Mouse (Mus musculus) midbrain, embryonic 14.5 days (tissue): Measurements from ENCODE around the gene Paip2b. TPM values are rescaled to one million over a fixed set of nuclear protein-coding genes. Genes with fewer than 3 reads are reported as not detected.
"Not testable (repeated sequence)": the region's sequence is repeated elsewhere in the genome, so short reads cannot be mapped to it uniquely, and the experiment has no call there.

Source experiments
- ATAC-seq: fragments of 200-750 bp; cut with Nextera tagmentation; 2 replicates; pipeline ENCODE4 v1.8.0; 2017; ENCODE audit warnings: moderate number of reproducible peaks, moderate library complexity; ENCODE audit not compliant: low FRiP score, low TSS enrichment
- DNase-seq: peaks from one replicate; pipeline ENCODE4 v3.0.0-alpha.2; 2015
- H3K27ac ChIP-seq: fragments of 300-500 bp; sonication (generic); replicated peaks from 2 replicates; pipeline ENCODE4 v1.5.1; 2014; ENCODE audit warnings: mild to moderate bottlenecking, low read depth, low read length, moderate library complexity
- H3K27me3 ChIP-seq: fragments of 300-500 bp; sonication (generic); 2 replicates; pipeline ENCODE4 v1.6.1; 2014; ENCODE audit warnings: low read length, control low read depth, mixed read lengths; ENCODE audit not compliant: control insufficient read depth, insufficient read depth
- H3K36me3 ChIP-seq: fragments of 300-500 bp; sonication (generic); 2 replicates; pipeline ENCODE4 v1.6.1; 2014; ENCODE audit warnings: low read length, control low read depth; ENCODE audit not compliant: control insufficient read depth, insufficient read depth
- H3K4me1 ChIP-seq: fragments of 300-500 bp; sonication (generic); 2 replicates; pipeline ENCODE4 v1.6.1; 2014; ENCODE audit warnings: mild to moderate bottlenecking, antibody characterized with exemption, low read length, control low read depth; ENCODE audit not compliant: control insufficient read depth, insufficient read depth
- H3K4me2 ChIP-seq: fragments of 300-500 bp; sonication (generic); 2 replicates; pipeline ENCODE4 v1.6.1; 2014; ENCODE audit warnings: mild to moderate bottlenecking, low read length, moderate library complexity
- H3K4me3 ChIP-seq: fragments of 300-500 bp; sonication (generic); replicated peaks from 2 replicates; pipeline ENCODE4 v1.5.1; 2014; ENCODE audit warnings: low read depth, low read length
- H3K9ac ChIP-seq: fragments of 300-500 bp; sonication (generic); replicated peaks from 2 replicates; pipeline ENCODE4 v1.6.1; 2014; ENCODE audit warnings: mild to moderate bottlenecking, low read length, moderate library complexity
- H3K9me3 ChIP-seq: fragments of 300-500 bp; sonication (generic); 2 replicates; pipeline ENCODE4 v1.6.1; 2016; ENCODE audit warnings: low read length, control low read depth, mixed read lengths; ENCODE audit not compliant: control insufficient read depth
- WGBS: fragments of 180-500 bp; shearing (Covaris S2); extraction: QIAGEN DNeasy Blood & Tissue Kit; methylation state at CpG from one replicate; pipeline ENCODE4 v1.1.7; 2014; 5-methylcytosine and 5-hydroxymethylcytosine counted together
- polyA plus RNA-seq: library from polyadenylated mRNA; unstranded; fragments of >200 nt; fragmentation: Nextera tagmentation; extraction: Ambion mirVana; gene quantifications from 2 replicates; pipeline ENCODE4 v1.2.1, GENCODE M21; 2014

Gene Paip2b
- polyA plus RNA-seq, 1 experiment from 2014 or later = 25.7 TPM

- no peak overlapping the region for H3K9ac ChIP-seq
- H3K27me3 ChIP-seq = no peaks in the 10 kb centered on the region
- H3K36me3 ChIP-seq = no peaks in the 10 kb centered on the region
- WGBS = 78% methylated on average over 4 of the region's 4 CpGs
- H3K9me3 ChIP-seq = no peaks in the 10 kb centered on the region
- H3K27ac ChIP-seq = no peak overlapping the region
- no peak for DNase-seq
- peaks cover 6% of the 10 kb centered on the region for H3K4me1 ChIP-seq
- H3K4me2 ChIP-seq = no peak overlapping the region
- H3K4me3 ChIP-seq = no peak overlapping the region
- ATAC-seq = no peak
Observed at GRCm38 (mm10) chr6:83791251-83791890, 40.2 kb downstream of the Paip2b start.

- H3K9me3 ChIP-seq, H3K36me3 ChIP-seq, H3K27me3 ChIP-seq, H3K4me1 ChIP-seq, H3K4me2 ChIP-seq, H3K4me3 ChIP-seq, H3K9ac ChIP-seq, ATAC-seq, H3K27ac ChIP-seq, DNase-seq: not testable (repeated sequence)
- WGBS = 84% methylated on average over 5 of the region's 5 CpGs
Observed at GRCm38 (mm10) chr6:83790533-83790932, 41.0 kb downstream of the Paip2b start.

GRCm38 (mm10) chr6:83788554-83788953 lies 43.0 kb downstream of the Paip2b start:
- Histone ChIP-seq H3K4me2 (no peak overlapping the region), H3K36me3 (no peaks in the 10 kb centered on the region)
- 39% methylated on average over 7 of the region's 7 CpGs for WGBS

GRCm38 (mm10) chr6:83786426-83786825 lies 45.1 kb downstream of the Paip2b start:
- no peak for DNase-seq
- Histone ChIP-seq H3K4me2 (no peak overlapping the region), H3K27ac (no peak overlapping the region), H3K36me3 (no peaks in the 10 kb centered on the region), H3K27me3 (no peaks in the 10 kb centered on the region), H3K9ac (no peak overlapping the region), H3K9me3 (no peaks in the 10 kb centered on the region), H3K4me3 (no peak overlapping the region), H3K4me1 (no peaks in the 10 kb centered on the region)
- WGBS = 81% methylated on average over 3 of the region's 3 CpGs
- no peak for ATAC-seq

More at GRCm38 (mm10) chr6:83788554-83788953, 43.0 kb downstream of the Paip2b start:
- Histone ChIP-seq H3K9me3 (no peaks in the 10 kb centered on the region), H3K9ac (no peak overlapping the region), H3K27me3 (no peaks in the 10 kb centered on the region), H3K4me1 (no peaks in the 10 kb centered on the region), H3K4me3 (no peak overlapping the region), H3K27ac (no peak overlapping the region)
- no peak for DNase-seq
- no peak for ATAC-seq

- Histone ChIP-seq H3K36me3 (no peaks in the 10 kb centered on the region), H3K9ac (no peak overlapping the region), H3K4me1 (peaks cover 14% of the 10 kb centered on the region), H3K4me2 (no peak overlapping the region), H3K4me3 (no peak overlapping the region), H3K27ac (no peak overlapping the region), H3K27me3 (no peaks in the 10 kb centered on the region), H3K9me3 (no peaks in the 10 kb centered on the region)
- DNase-seq (peak; percentile 71), ATAC-seq (no peak)
- WGBS = 10% methylated on average over 5 of the region's 5 CpGs
Observed at GRCm38 (mm10) chr6:83779026-83779425, 52.5 kb downstream of the Paip2b start.

- no peak for ATAC-seq
- peaks cover 16% of the 10 kb centered on the region for H3K4me1 ChIP-seq
- no peak overlapping the region for H3K27ac ChIP-seq
- H3K36me3 ChIP-seq = no peaks in the 10 kb centered on the region
- H3K4me3 ChIP-seq = no peak overlapping the region
- 89% methylated on average over 7 of the region's 7 CpGs for WGBS
- H3K9ac ChIP-seq = no peak overlapping the region
- no peaks in the 10 kb centered on the region for H3K9me3 ChIP-seq
- H3K4me2 ChIP-seq = no peak overlapping the region
- no peaks in the 10 kb centered on the region for H3K27me3 ChIP-seq
- no peak for DNase-seq
Observed at GRCm38 (mm10) chr6:83778306-83778705, 53.2 kb downstream of the Paip2b start.

GRCm38 (mm10) chr6:83775638-83776293 lies 55.8 kb downstream of the Paip2b start, which contains the start of gene Tex261:
Gene Tex261, minus strand, starts transcription at chr6:83775813.
- H3K4me2 ChIP-seq = peak within 1 kb of the TSS; percentile 88
- H3K27ac ChIP-seq = peak within 1 kb of the TSS; percentile 81
- under 1% methylated on average over 45 of the region's 45 CpGs for WGBS
- ATAC-seq = peak; percentile 94
- H3K9me3 ChIP-seq = no peaks in the 10 kb centered on the region
- H3K27me3 ChIP-seq = no peaks in the 10 kb centered on the region
- DNase-seq = peak; percentile 94
- H3K9ac ChIP-seq = peak within 1 kb of the TSS; percentile 88
- peak within 1 kb of the TSS; percentile 93 for H3K4me3 ChIP-seq
- H3K36me3 ChIP-seq = peaks cover 18% of the 10 kb centered on the region
- H3K4me1 ChIP-seq = peaks cover 16% of the 10 kb centered on the region

- H3K9ac ChIP-seq = peak overlapping the region; percentile 88
- peak overlapping the region; percentile 81 for H3K27ac ChIP-seq
- peak overlapping the region; percentile 88 for H3K4me2 ChIP-seq
- no peaks in the 10 kb centered on the region for H3K9me3 ChIP-seq
- H3K27me3 ChIP-seq = no peaks in the 10 kb centered on the region
- 2% methylated on average over 14 of the region's 14 CpGs for WGBS
- no peak for DNase-seq
- peak; percentile 47 for ATAC-seq
- H3K4me1 ChIP-seq = peaks cover 16% of the 10 kb centered on the region
- H3K36me3 ChIP-seq = peaks cover 25% of the 10 kb centered on the region
- peak overlapping the region; percentile 93 for H3K4me3 ChIP-seq
Observed at GRCm38 (mm10) chr6:83774781-83775563, 56.6 kb downstream of the Paip2b start.
